In the genomic region with DNA sequence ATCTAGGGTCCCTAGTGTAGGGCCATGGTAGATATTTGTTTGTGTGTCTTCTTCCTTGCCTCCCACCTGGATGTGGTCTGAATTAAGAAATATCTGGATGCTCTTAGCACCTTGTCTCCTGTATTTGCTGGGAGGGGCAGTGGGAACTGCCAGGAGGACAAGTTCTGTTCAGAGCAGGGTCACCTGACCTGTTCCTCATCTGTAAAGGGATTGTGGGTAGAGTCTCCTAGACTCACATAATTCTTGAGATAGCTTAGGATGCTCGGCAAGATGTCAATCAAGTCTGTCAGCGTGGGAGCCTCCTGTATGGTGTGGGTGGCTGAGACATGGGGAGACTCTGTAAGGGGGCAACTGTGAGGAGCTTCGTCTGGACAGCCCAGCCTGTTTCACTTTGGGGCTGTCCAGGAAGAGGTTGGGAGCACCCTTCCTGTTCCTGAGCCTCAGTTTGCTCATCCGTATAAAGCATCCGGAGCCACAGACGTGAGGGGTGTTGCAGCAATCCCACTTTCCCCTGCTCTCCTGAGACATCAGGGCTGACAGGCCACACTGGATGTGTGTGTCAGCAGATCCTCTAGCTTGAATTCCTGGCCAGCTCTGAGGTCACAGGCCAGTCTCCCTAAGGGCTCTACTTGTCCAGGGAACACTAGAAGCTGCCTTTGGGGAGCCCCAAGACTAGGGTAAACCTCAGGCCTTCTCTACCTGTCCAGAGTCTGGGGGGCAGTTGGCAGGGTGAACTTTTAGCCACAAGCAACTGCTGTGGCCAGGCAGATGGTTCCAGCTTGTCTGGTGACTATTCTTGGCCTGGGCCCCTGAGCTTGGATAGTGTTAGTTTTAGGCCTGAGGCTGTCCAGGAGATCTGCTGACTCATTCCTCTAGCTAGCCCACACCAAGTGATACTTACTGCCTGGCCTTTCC, we compare ENCODE assay signal across 8 mouse cellular contexts. TPM values are rescaled to one million over a fixed set of nuclear protein-coding genes. Genes with fewer than 3 reads are reported as not detected.
DNase-seq lines count a peak whose midpoint lies in the region; ATAC-seq lines count a peak whose summit lies in the region.

No protein-coding gene starts in this region.

- DNase-seq in lung, postnatal 14 days: no peak
- no peak for DNase-seq in forebrain, embryonic 11.5 days (ENCODE audit: low spot score)
- DNase-seq in hindbrain, embryonic 11.5 days (ENCODE audit: low spot score): no peak
- no peak for DNase-seq in midbrain, embryonic 10.5 days (ENCODE audit: low spot score)
- DNase-seq in left cerebral cortex, postnatal 14 days (ENCODE audit: low spot score in 2 of 2): no peak
- no peak for DNase-seq in testis, postnatal 10 days (ENCODE audit: low spot score)

- intact Hi-C loops in left cerebral cortex, postnatal 14 days (cut with DNase I): no loop called here

- H3K27ac ChIP-seq in lung, embryonic 15.5 days: no peak overlapping the region
- no peak overlapping the region for H3K27ac ChIP-seq in forebrain, embryonic 11.5 days (ENCODE audit: low read depth, low read length)
- no peak overlapping the region for H3K27ac ChIP-seq in hindbrain, embryonic 11.5 days (ENCODE audit: low read depth, low read length)
- no peak overlapping the region for H3K27ac ChIP-seq in midbrain, embryonic 10.5 days (replicated peaks)

- no peak for ATAC-seq in lung, embryonic 15.5 days (ENCODE audit: borderline replicate concordance, extremely low read depth, low FRiP score, low TSS enrichment)
- no peak for ATAC-seq in forebrain, embryonic 11.5 days (replicated peaks; ENCODE audit: low FRiP score)
- ATAC-seq in hindbrain, embryonic 11.5 days (ENCODE audit: low FRiP score): no peak
- no peak for ATAC-seq in monocyte, adult 5-6 weeks (replicated peaks; ENCODE audit: insufficient number of reproducible peaks, low FRiP score, low TSS enrichment, poor library complexity, severe bottlenecking)

- peaks cover 50% of the 10 kb centered on the region for H3K36me3 ChIP-seq in lung, embryonic 15.5 days
- H3K36me3 ChIP-seq in forebrain, embryonic 11.5 days (ENCODE audit: control insufficient read depth, insufficient read depth, low read length): peaks cover 14% of the 10 kb centered on the region; the same call in 1 of the 2 replicates
- H3K36me3 ChIP-seq in hindbrain, embryonic 11.5 days (ENCODE audit: control insufficient read depth, insufficient read depth, low read length): peaks cover 18% of the 10 kb centered on the region
- H3K36me3 ChIP-seq in midbrain, embryonic 10.5 days: peaks cover 53% of the 10 kb centered on the region

- no peaks in the 10 kb centered on the region for H3K9me3 ChIP-seq in lung, embryonic 15.5 days
- no peaks in the 10 kb centered on the region for H3K9me3 ChIP-seq in forebrain, embryonic 11.5 days (ENCODE audit: control insufficient read depth, low read length)
- H3K9me3 ChIP-seq in hindbrain, embryonic 11.5 days (ENCODE audit: control insufficient read depth, low read length): no peaks in the 10 kb centered on the region
- H3K9me3 ChIP-seq in midbrain, embryonic 10.5 days (replicated peaks): no peaks in the 10 kb centered on the region

- H3K4me1 ChIP-seq in lung, embryonic 15.5 days: peaks cover 25% of the 10 kb centered on the region
- H3K4me1 ChIP-seq in forebrain, embryonic 11.5 days (replicated peaks; ENCODE audit: control insufficient read depth, insufficient read depth, low read length): peaks cover 14% of the 10 kb centered on the region
- peaks cover 10% of the 10 kb centered on the region for H3K4me1 ChIP-seq in hindbrain, embryonic 11.5 days (replicated peaks; ENCODE audit: control insufficient read depth, insufficient read depth, low read length)
- peaks cover 31% of the 10 kb centered on the region for H3K4me1 ChIP-seq in midbrain, embryonic 10.5 days

- H3K27me3 ChIP-seq in lung, embryonic 15.5 days: no peaks in the 10 kb centered on the region
- H3K27me3 ChIP-seq in forebrain, embryonic 11.5 days (ENCODE audit: control insufficient read depth, insufficient read depth, low read length): no peaks in the 10 kb centered on the region
- no peaks in the 10 kb centered on the region for H3K27me3 ChIP-seq in hindbrain, embryonic 11.5 days (ENCODE audit: control insufficient read depth, insufficient read depth, low read length)
- no peaks in the 10 kb centered on the region for H3K27me3 ChIP-seq in midbrain, embryonic 10.5 days (ENCODE audit: low read depth, poor library complexity, severe bottlenecking)

- peak overlapping the region; percentile 69 for H3K4me3 ChIP-seq in lung, embryonic 15.5 days
- peak overlapping the region; percentile 71 for H3K4me3 ChIP-seq in forebrain, embryonic 11.5 days (ENCODE audit: low read depth, low read length)
- H3K4me3 ChIP-seq in hindbrain, embryonic 11.5 days (ENCODE audit: low read depth, low read length): no peak overlapping the region
- peak overlapping the region; percentile 79 for H3K4me3 ChIP-seq in midbrain, embryonic 10.5 days

- peak overlapping the region; percentile 86 for H3K9ac ChIP-seq in lung, embryonic 15.5 days
- H3K9ac ChIP-seq in forebrain, embryonic 11.5 days (ENCODE audit: low read length): peak overlapping the region; percentile 76; the same call in 1 of the 2 replicates
- H3K9ac ChIP-seq in hindbrain, embryonic 11.5 days (ENCODE audit: low read depth, low read length): no peak overlapping the region

- peak overlapping the region; percentile 91 for H3K4me2 ChIP-seq in lung, embryonic 15.5 days
- peak overlapping the region; percentile 92 for H3K4me2 ChIP-seq in forebrain, embryonic 11.5 days (ENCODE audit: low read depth, low read length, severe bottlenecking)
- peak overlapping the region; percentile 54; the same call in 1 of the 2 replicates for H3K4me2 ChIP-seq in hindbrain, embryonic 11.5 days (replicated peaks; ENCODE audit: low read depth, low read length)

- 74% methylated on average over 6 of the region's 6 CpGs for WGBS in lung, embryonic 15.5 days
- WGBS in forebrain, embryonic 11.5 days: 93% methylated on average over 6 of the region's 6 CpGs
- WGBS in hindbrain, embryonic 11.5 days: 90% methylated on average over 6 of the region's 6 CpGs
- WGBS in midbrain, embryonic 10.5 days: 93% methylated on average over 6 of the region's 6 CpGs

RNA-seq across cellular contexts. Expression of gene Cdc34, which starts 2.0 kb away (rescaled TPM):
- polyA plus RNA-seq in lung, embryonic 15.5 days (2015; fragmentation: Nextera tagmentation; extraction: Ambion mirVana): 79.5 and 82.0 TPM in 2 replicates
- polyA plus RNA-seq in forebrain, embryonic 11.5 days (2014; fragmentation: Nextera tagmentation; extraction: Ambion mirVana): 180 and 185 TPM in 2 replicates
- polyA plus RNA-seq in hindbrain, embryonic 11.5 days (2014; fragmentation: Nextera tagmentation; extraction: Ambion mirVana): 153 and 159 TPM in 2 replicates
- polyA plus RNA-seq in midbrain, embryonic 10.5 days (2016; fragmentation: Nextera tagmentation; extraction: Ambion mirVana): 223 and 270 TPM in 2 replicates
- total RNA-seq in monocyte, adult 5-6 weeks (2017): 76.0 to 109 TPM (median 89.7 TPM) in 3 replicates
- 10 to 100 TPM; 64.2 to 70.3 TPM for total RNA-seq in left cerebral cortex, postnatal 14 days (2021)

RNA-seq across cellular contexts. Expression of gene Gzmm, which starts 4.8 kb away (rescaled TPM):
- polyA plus RNA-seq in lung, embryonic 15.5 days (2015; fragmentation: Nextera tagmentation; extraction: Ambion mirVana): 0.86 and 0.89 TPM in 2 replicates
- polyA plus RNA-seq in forebrain, embryonic 11.5 days (2014; fragmentation: Nextera tagmentation; extraction: Ambion mirVana): 0.81 and 0.92 TPM in 2 replicates
- polyA plus RNA-seq in hindbrain, embryonic 11.5 days (2014; fragmentation: Nextera tagmentation; extraction: Ambion mirVana): 0.42 and 0.73 TPM in 2 replicates
- 0.98 and 1.0 TPM in 2 replicates for polyA plus RNA-seq in midbrain, embryonic 10.5 days (2016; fragmentation: Nextera tagmentation; extraction: Ambion mirVana)
- total RNA-seq in monocyte, adult 5-6 weeks (2017): 0.29 to 17.0 TPM (median 3.0 TPM) in 3 replicates
- 1 to 10 TPM in 1 of 2 experiments, under 1 TPM in 1; 0.81 to 1.6 TPM for total RNA-seq in left cerebral cortex, postnatal 14 days (2021)

RNA-seq across cellular contexts. Expression of gene Tpgs1, which starts 14.8 kb away (rescaled TPM):
- polyA plus RNA-seq in lung, embryonic 15.5 days (2015; fragmentation: Nextera tagmentation; extraction: Ambion mirVana): 61.7 and 65.9 TPM in 2 replicates
- polyA plus RNA-seq in forebrain, embryonic 11.5 days (2014; fragmentation: Nextera tagmentation; extraction: Ambion mirVana): 59.7 and 65.2 TPM in 2 replicates
- polyA plus RNA-seq in hindbrain, embryonic 11.5 days (2014; fragmentation: Nextera tagmentation; extraction: Ambion mirVana): 69.6 and 70.8 TPM in 2 replicates
- polyA plus RNA-seq in midbrain, embryonic 10.5 days (2016; fragmentation: Nextera tagmentation; extraction: Ambion mirVana): 68.3 and 74.9 TPM in 2 replicates
- 8.9 to 28.4 TPM (median 25.4 TPM) in 3 replicates for total RNA-seq in monocyte, adult 5-6 weeks (2017)
- total RNA-seq in left cerebral cortex, postnatal 14 days (2021): 10 to 100 TPM; 71.9 to 77.9 TPM

RNA-seq across cellular contexts. Expression of gene Madcam1, which starts 19.6 kb away (rescaled TPM):
- polyA plus RNA-seq in lung, embryonic 15.5 days (2015; fragmentation: Nextera tagmentation; extraction: Ambion mirVana): 0.89 and 1.3 TPM in 2 replicates
- polyA plus RNA-seq in forebrain, embryonic 11.5 days (2014; fragmentation: Nextera tagmentation; extraction: Ambion mirVana): 0.59 and 0.83 TPM in 2 replicates
- 1.1 and 1.6 TPM in 2 replicates for polyA plus RNA-seq in hindbrain, embryonic 11.5 days (2014; fragmentation: Nextera tagmentation; extraction: Ambion mirVana)
- 0.89 and 1.1 TPM in 2 replicates for polyA plus RNA-seq in midbrain, embryonic 10.5 days (2016; fragmentation: Nextera tagmentation; extraction: Ambion mirVana)
- total RNA-seq in monocyte, adult 5-6 weeks (2017): not detected in 3 replicates
- under 1 TPM in 1 of 2 experiments, not detected in 1; 0.23 TPM for total RNA-seq in left cerebral cortex, postnatal 14 days (2021)

RNA-seq across cellular contexts. Expression of gene Bsg, which starts 20.3 kb away (rescaled TPM):
- polyA plus RNA-seq in lung, embryonic 15.5 days (2015; fragmentation: Nextera tagmentation; extraction: Ambion mirVana): 1,102 and 1,152 TPM in 2 replicates
- polyA plus RNA-seq in forebrain, embryonic 11.5 days (2014; fragmentation: Nextera tagmentation; extraction: Ambion mirVana): 551 and 582 TPM in 2 replicates
- polyA plus RNA-seq in hindbrain, embryonic 11.5 days (2014; fragmentation: Nextera tagmentation; extraction: Ambion mirVana): 595 and 605 TPM in 2 replicates
- 607 and 655 TPM in 2 replicates for polyA plus RNA-seq in midbrain, embryonic 10.5 days (2016; fragmentation: Nextera tagmentation; extraction: Ambion mirVana)
- 158 to 185 TPM (median 179 TPM) in 3 replicates for total RNA-seq in monocyte, adult 5-6 weeks (2017)
- 100 to 1,000 TPM; 785 to 820 TPM for total RNA-seq in left cerebral cortex, postnatal 14 days (2021)
